Mouse (Mus musculus) ES-Bruce4 (cell line): ENCODE measurements around the gene Slc16a9. TPM values are rescaled to one million over a fixed set of nuclear protein-coding genes. Genes with fewer than 3 reads are reported as not detected.
A peak's percentile ranks its signal among the peaks of the same experiment; 100 is the strongest.

Experiments used
- H3K27ac ChIP-seq: 2 replicates; pipeline ENCODE4 v1.5.1; 2012; ENCODE audit warnings: low read length, inconsistent platforms; ENCODE audit not compliant: insufficient read depth
- H3K27me3 ChIP-seq: 2 replicates; pipeline ENCODE4 v1.6.1; 2012; ENCODE audit warnings: mild to moderate bottlenecking, low read length, inconsistent platforms; ENCODE audit not compliant: control insufficient read depth, poor library complexity, insufficient read depth, severe bottlenecking
- H3K36me3 ChIP-seq: 2 replicates; pipeline ENCODE4 v1.6.1; 2012; ENCODE audit warnings: inconsistent platforms, mild to moderate bottlenecking, low read length, moderate library complexity; ENCODE audit not compliant: control insufficient read depth, poor library complexity, insufficient read depth, severe bottlenecking
- H3K4me1 ChIP-seq: one replicate; pipeline ENCODE4 v1.8.1; 2011; ENCODE audit warnings: low read length; ENCODE audit not compliant: control insufficient read depth, insufficient read depth
- H3K4me3 ChIP-seq: 2 replicates; pipeline ENCODE4 v1.5.1; 2011; ENCODE audit warnings: low read depth, mild to moderate bottlenecking, low read length
- H3K9ac ChIP-seq: 2 replicates; pipeline ENCODE4 v1.6.1; 2012; ENCODE audit warnings: low read depth, mild to moderate bottlenecking, inconsistent platforms; ENCODE audit not compliant: poor library complexity, severe bottlenecking
- H3K9me3 ChIP-seq: replicated peaks from 2 replicates; pipeline ENCODE4 v1.6.1; 2012; ENCODE audit warnings: mild to moderate bottlenecking, low read length, inconsistent platforms; ENCODE audit not compliant: control insufficient read depth, poor library complexity, insufficient read depth, severe bottlenecking
- CTCF ChIP-seq: IDR thresholded peaks from one replicate; pipeline ENCODE4 v1.8.1; 2011; ENCODE audit warnings: low read depth, low read length
- EP300 ChIP-seq: IDR thresholded peaks from 2 replicates; pipeline ENCODE4 v1.6.1; 2011; ENCODE audit warnings: low read depth, low read length; ENCODE audit not compliant: insufficient read depth
- POLR2A ChIP-seq: IDR thresholded peaks from one replicate; pipeline ENCODE4 v1.8.1; 2011; ENCODE audit warnings: low read length; ENCODE audit not compliant: insufficient read depth
- polyA plus RNA-seq: library from polyadenylated mRNA; stranded (reverse); fragments of >200 nt; gene quantifications from 2 replicates; pipeline ENCODE4 v1.2.4, GENCODE M21; 2011; ENCODE audit warnings: low read depth; ENCODE audit not compliant: missing spikeins, insufficient read depth, insufficient read length

The Slc16a9 gene
- polyA plus RNA-seq, 1 experiment: 5.2 TPM

- H3K27me3 ChIP-seq: no peaks in the 10 kb centered on the region
- no peaks in the 10 kb centered on the region for H3K36me3 ChIP-seq
- H3K9ac ChIP-seq: no peak overlapping the region
- TF ChIP-seq POLR2A: no peak
- no peak for TF ChIP-seq EP300
- no peak for TF ChIP-seq CTCF
- H3K4me3 ChIP-seq: no peak overlapping the region
- no peaks in the 10 kb centered on the region for H3K4me1 ChIP-seq
- no peak overlapping the region for H3K27ac ChIP-seq
- H3K9me3 ChIP-seq: no peaks in the 10 kb centered on the region
Observed at GRCm38 (mm10) chr10:70264337-70265036, 19.6 kb downstream of the Slc16a9 start.

- Histone ChIP-seq H3K27me3 (no peaks in the 10 kb centered on the region), H3K9ac (no peak overlapping the region), H3K4me3 (no peak overlapping the region), H3K36me3 (no peaks in the 10 kb centered on the region), H3K4me1 (no peaks in the 10 kb centered on the region), H3K27ac (no peak overlapping the region), H3K9me3 (no peaks in the 10 kb centered on the region)
- TF ChIP-seq POLR2A (no peak), CTCF (no peak), EP300 (no peak)
Observed at GRCm38 (mm10) chr10:70266501-70266900, 21.6 kb downstream of the Slc16a9 start.

- peak; percentile 74 for TF ChIP-seq CTCF
- no peak for TF ChIP-seq EP300
- no peak for TF ChIP-seq POLR2A
- H3K9ac ChIP-seq: no peak overlapping the region
- H3K36me3 ChIP-seq: no peaks in the 10 kb centered on the region
- H3K27me3 ChIP-seq: no peaks in the 10 kb centered on the region
- no peak overlapping the region for H3K27ac ChIP-seq
- H3K9me3 ChIP-seq: no peaks in the 10 kb centered on the region
- no peak overlapping the region for H3K4me3 ChIP-seq
- H3K4me1 ChIP-seq: no peaks in the 10 kb centered on the region
Observed at GRCm38 (mm10) chr10:70268581-70269446, 23.9 kb downstream of the Slc16a9 start.

GRCm38 (mm10) chr10:70269447-70269787 is 24.5 kb downstream of the Slc16a9 start:
- Histone ChIP-seq H3K4me3 (no peak overlapping the region), H3K9me3 (no peaks in the 10 kb centered on the region), H3K9ac (no peak overlapping the region), H3K4me1 (no peaks in the 10 kb centered on the region), H3K27ac (no peak overlapping the region), H3K27me3 (no peaks in the 10 kb centered on the region), H3K36me3 (no peaks in the 10 kb centered on the region)
- TF ChIP-seq CTCF: no peak
- no peak for TF ChIP-seq EP300
- no peak for TF ChIP-seq POLR2A

- no peak overlapping the region for H3K9ac ChIP-seq
- no peaks in the 10 kb centered on the region for H3K4me1 ChIP-seq
- peaks cover 2% of the 10 kb centered on the region; the same call in 1 of the 2 replicates for H3K9me3 ChIP-seq
- TF ChIP-seq CTCF (peak; percentile 32), EP300 (no peak), POLR2A (no peak)
- no peaks in the 10 kb centered on the region for H3K27me3 ChIP-seq
- no peak overlapping the region for H3K27ac ChIP-seq
- no peaks in the 10 kb centered on the region for H3K36me3 ChIP-seq
- no peak overlapping the region for H3K4me3 ChIP-seq
Observed at GRCm38 (mm10) chr10:70276678-70277077, 31.8 kb downstream of the Slc16a9 start.

GRCm38 (mm10) chr10:70279349-70279748 is 34.4 kb downstream of the Slc16a9 start:
- no peak overlapping the region for H3K4me3 ChIP-seq
- H3K9ac ChIP-seq: no peak overlapping the region
- no peaks in the 10 kb centered on the region for H3K36me3 ChIP-seq
- peak; percentile 42 for TF ChIP-seq CTCF
- TF ChIP-seq POLR2A: no peak
- no peak for TF ChIP-seq EP300
- no peaks in the 10 kb centered on the region for H3K27me3 ChIP-seq
- no peak overlapping the region for H3K27ac ChIP-seq
- H3K9me3 ChIP-seq: peaks cover 2% of the 10 kb centered on the region; the same call in 1 of the 2 replicates
- no peaks in the 10 kb centered on the region for H3K4me1 ChIP-seq
